ENCODE assay signal across 9 mouse cellular contexts in the genomic region with DNA sequence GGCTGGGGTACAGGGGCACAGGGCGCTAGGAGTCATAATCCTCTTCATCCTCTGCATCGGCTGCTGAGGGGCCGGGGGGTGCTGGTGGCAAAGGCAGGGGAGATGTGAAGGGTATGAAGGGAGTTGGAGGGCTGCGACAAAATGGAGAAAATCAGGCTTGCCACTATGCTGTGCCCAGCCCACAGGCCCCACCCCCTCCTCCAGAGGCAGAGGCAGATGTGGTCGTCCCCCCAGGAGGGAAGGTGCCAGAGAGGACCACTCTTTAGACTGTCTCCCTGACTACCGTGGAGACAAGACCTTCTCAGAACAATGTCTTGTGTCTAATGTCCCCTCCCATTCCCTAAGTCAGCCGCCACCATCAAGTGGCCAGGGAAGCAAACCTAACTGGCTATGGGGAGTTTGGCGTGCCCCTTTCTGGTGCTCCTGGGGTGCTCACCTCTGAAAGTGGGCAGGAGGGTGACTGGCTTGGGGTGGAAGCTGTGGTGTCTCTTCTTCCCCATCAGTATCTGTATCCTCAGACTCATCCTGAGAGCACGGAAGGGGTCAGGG. TPM values are rescaled to one million over a fixed set of nuclear protein-coding genes. Genes with fewer than 3 reads are reported as not detected.
DNase-seq lines count a peak whose midpoint lies in the region; ATAC-seq and TF ChIP-seq lines count a peak whose summit lies in the region.
"Had no signal": no experiment of that assay in that cellular context is flagged by ENCODE, and none has a peak within 500 bp of the region (broad histone marks: within the 10 kb centered on the region; RNA-seq: fewer than 3 reads in every experiment).

No protein-coding gene starts in this region.

- H3K4me3 ChIP-seq in embryonic facial prominence, embryonic 10.5 days: peak overlapping the region; percentile 89
- 0 out of 2 replicates have a peak overlapping the region, but pooled peaks have one; percentile 61 for H3K4me3 ChIP-seq in heart, postnatal 0 days (ENCODE audit: low read depth, low read length)
- no peak overlapping the region for H3K4me3 ChIP-seq in midbrain, embryonic 11.5 days (ENCODE audit: low read depth, low read length)

- H3K4me2 ChIP-seq in heart, postnatal 0 days (ENCODE audit: low read depth, low read length): peak overlapping the region; percentile 80; the same call in 1 of the 2 replicates
- H3K4me2 ChIP-seq in midbrain, embryonic 11.5 days: no peak overlapping the region

- H3K4me1 ChIP-seq in embryonic facial prominence, embryonic 10.5 days: peaks cover 36% of the 10 kb centered on the region
- H3K4me1 ChIP-seq in heart, postnatal 0 days (ENCODE audit: control insufficient read depth, insufficient read depth): peaks cover 15% of the 10 kb centered on the region
- H3K4me1 ChIP-seq in midbrain, embryonic 11.5 days (ENCODE audit: control insufficient read depth, insufficient read depth, low read length): peaks cover 20% of the 10 kb centered on the region

- no peak for TF ChIP-seq CTCF in heart, postnatal 0 days (IDR thresholded peaks at IDR 0.05; ENCODE audit: low read depth)

- peak; percentile 17 for DNase-seq in kidney, adult 9 months
- DNase-seq in kidney, adult 11 months: no peak
- no peak for DNase-seq in embryonic facial prominence, embryonic 10.5 days (ENCODE audit: low spot score)
- DNase-seq in heart, postnatal 0 days (ENCODE audit: low spot score): no peak
- peak; percentile 66 for DNase-seq in midbrain, embryonic 11.5 days (ENCODE audit: low spot score, missing footprints)
- no peak for DNase-seq in left cerebral cortex, adult 11 months (ENCODE audit: low spot score)
- DNase-seq in retina, embryonic 14.5 days (ENCODE audit: low spot score): no peak
- no peak for DNase-seq in layer of hippocampus, postnatal 25 days (ENCODE audit: extremely low spot score in 1 of 2, low spot score in 1 of 2)

- H3K36me3 ChIP-seq in embryonic facial prominence, embryonic 10.5 days (replicated peaks): peaks cover 68% of the 10 kb centered on the region
- H3K36me3 ChIP-seq in heart, postnatal 0 days (replicated peaks; ENCODE audit: control insufficient read depth, insufficient read depth, low read length): peaks cover 51% of the 10 kb centered on the region
- H3K36me3 ChIP-seq in midbrain, embryonic 11.5 days (ENCODE audit: control insufficient read depth, insufficient read depth, low read length): 0 out of 2 replicates have a peak, but pooled peaks cover 13% of the 10 kb centered on the region

- no peaks in the 10 kb centered on the region for H3K27me3 ChIP-seq in embryonic facial prominence, embryonic 10.5 days (replicated peaks; ENCODE audit: low read depth, poor library complexity, severe bottlenecking)
- no peaks in the 10 kb centered on the region for H3K27me3 ChIP-seq in heart, postnatal 0 days (ENCODE audit: control insufficient read depth, insufficient read depth, low read length)
- no peaks in the 10 kb centered on the region for H3K27me3 ChIP-seq in midbrain, embryonic 11.5 days (ENCODE audit: control insufficient read depth, insufficient read depth, low read length)

- H3K9me3 ChIP-seq in embryonic facial prominence, embryonic 10.5 days: no peaks in the 10 kb centered on the region
- no peaks in the 10 kb centered on the region for H3K9me3 ChIP-seq in heart, postnatal 0 days (replicated peaks; ENCODE audit: control insufficient read depth, low read length)
- H3K9me3 ChIP-seq in midbrain, embryonic 11.5 days (ENCODE audit: control insufficient read depth, low read length): no peaks in the 10 kb centered on the region

- 0 out of 2 replicates have a peak overlapping the region, but pooled peaks have one; percentile 97 for H3K27ac ChIP-seq in embryonic facial prominence, embryonic 10.5 days (replicated peaks)
- H3K27ac ChIP-seq in heart, postnatal 0 days (ENCODE audit: low read depth): no peak overlapping the region
- H3K27ac ChIP-seq in midbrain, embryonic 11.5 days (ENCODE audit: low read depth, low read length): no peak overlapping the region

- no peak for TF ChIP-seq EP300 in heart, postnatal 0 days (IDR thresholded peaks at IDR 0.05; ENCODE audit: low read depth)

- no peak overlapping the region for H3K9ac ChIP-seq in heart, postnatal 0 days (replicated peaks; ENCODE audit: low read depth, low read length)
- no peak overlapping the region; the same call in 1 of the 2 replicates for H3K9ac ChIP-seq in midbrain, embryonic 11.5 days (ENCODE audit: low read length)

- WGBS in embryonic facial prominence, embryonic 10.5 days: 83% methylated on average over 9 of the region's 9 CpGs
- WGBS in heart, postnatal 0 days: 78% methylated on average over 9 of the region's 9 CpGs
- 71% methylated on average over 9 of the region's 9 CpGs for WGBS in midbrain, embryonic 11.5 days

- ATAC-seq in heart, postnatal 0 days (ENCODE audit: insufficient read depth, low read depth): no peak
- no peak for ATAC-seq in midbrain, embryonic 11.5 days (ENCODE audit: low FRiP score)

RNA-seq across cellular contexts. Expression of gene Drap1, which starts 1.8 kb away (rescaled TPM):
- polyA plus RNA-seq in embryonic facial prominence, embryonic 10.5 days (2016; fragmentation: Nextera tagmentation; extraction: Ambion mirVana): 222 and 242 TPM in 2 replicates
- 169 and 171 TPM in 2 replicates for total RNA-seq in heart, postnatal 0 days (2014; rRNA removed; ENCODE audit: low replicate concordance)
- 328 and 338 TPM in 2 replicates for polyA plus RNA-seq in heart, postnatal 0 days (2015; fragmentation: Nextera tagmentation; extraction: Ambion mirVana)
- 187 and 204 TPM in 2 replicates for polyA plus RNA-seq in midbrain, embryonic 11.5 days (2014; fragmentation: Nextera tagmentation; extraction: Ambion mirVana)
- total RNA-seq in layer of hippocampus, postnatal 25 days (2021): 100 to 1,000 TPM; 278 to 311 TPM

RNA-seq across cellular contexts. Expression of gene AI837181, which starts 2.0 kb away (rescaled TPM):
- 49.5 and 55.0 TPM in 2 replicates for polyA plus RNA-seq in embryonic facial prominence, embryonic 10.5 days (2016; fragmentation: Nextera tagmentation; extraction: Ambion mirVana)
- 47.4 and 59.1 TPM in 2 replicates for total RNA-seq in heart, postnatal 0 days (2014; rRNA removed; ENCODE audit: low replicate concordance)
- polyA plus RNA-seq in heart, postnatal 0 days (2015; fragmentation: Nextera tagmentation; extraction: Ambion mirVana): 38.1 and 40.5 TPM in 2 replicates
- polyA plus RNA-seq in midbrain, embryonic 11.5 days (2014; fragmentation: Nextera tagmentation; extraction: Ambion mirVana): 31.6 and 33.1 TPM in 2 replicates
- 10 to 100 TPM; 68.2 to 71.1 TPM for total RNA-seq in layer of hippocampus, postnatal 25 days (2021)

RNA-seq across cellular contexts. Expression of gene Tsga10ip, which starts 20.6 kb away (rescaled TPM):
- 0.28 and 0.72 TPM in 2 replicates for polyA plus RNA-seq in embryonic facial prominence, embryonic 10.5 days (2016; fragmentation: Nextera tagmentation; extraction: Ambion mirVana)
- 0.31 and 3.5 TPM in 2 replicates for total RNA-seq in heart, postnatal 0 days (2014; rRNA removed; ENCODE audit: low replicate concordance)
- 2.5 and 3.5 TPM in 2 replicates for polyA plus RNA-seq in heart, postnatal 0 days (2015; fragmentation: Nextera tagmentation; extraction: Ambion mirVana)
- polyA plus RNA-seq in midbrain, embryonic 11.5 days (2014; fragmentation: Nextera tagmentation; extraction: Ambion mirVana): not detected in 2 replicates
- not detected for total RNA-seq in layer of hippocampus, postnatal 25 days (2021)
- total RNA-seq: common myeloid progenitor, adult 5-6 weeks had no signal

RNA-seq across cellular contexts. Expression of gene Fosl1, which starts 24.4 kb away (rescaled TPM):
- not detected in 2 replicates for polyA plus RNA-seq in embryonic facial prominence, embryonic 10.5 days (2016; fragmentation: Nextera tagmentation; extraction: Ambion mirVana)
- total RNA-seq in heart, postnatal 0 days (2014; rRNA removed; ENCODE audit: low replicate concordance): not detected in 2 replicates
- polyA plus RNA-seq in heart, postnatal 0 days (2015; fragmentation: Nextera tagmentation; extraction: Ambion mirVana): 0.12 TPM in 1 of 2 replicates, not detected in the other
- polyA plus RNA-seq in midbrain, embryonic 11.5 days (2014; fragmentation: Nextera tagmentation; extraction: Ambion mirVana): not detected in 2 replicates
- not detected for total RNA-seq in layer of hippocampus, postnatal 25 days (2021)

RNA-seq across cellular contexts. Expression of gene Sart1, which starts 34.5 kb away (rescaled TPM):
- 89.4 and 96.6 TPM in 2 replicates for polyA plus RNA-seq in embryonic facial prominence, embryonic 10.5 days (2016; fragmentation: Nextera tagmentation; extraction: Ambion mirVana)
- 4.4 and 39.0 TPM in 2 replicates for total RNA-seq in heart, postnatal 0 days (2014; rRNA removed; ENCODE audit: low replicate concordance)
- 26.4 and 26.9 TPM in 2 replicates for polyA plus RNA-seq in heart, postnatal 0 days (2015; fragmentation: Nextera tagmentation; extraction: Ambion mirVana)
- polyA plus RNA-seq in midbrain, embryonic 11.5 days (2014; fragmentation: Nextera tagmentation; extraction: Ambion mirVana): 74.0 and 81.0 TPM in 2 replicates
- 10 to 100 TPM; 83.7 to 99.3 TPM for total RNA-seq in layer of hippocampus, postnatal 25 days (2021)

Comparison
In these comparisons a context has a peak if more than half of its experiments do, and no peak if none do; other contexts are left out.
1. DNase-seq: peak in kidney, adult 9 months (single experiment) and midbrain, embryonic 11.5 days (single experiment); none in kidney, adult 11 months (single experiment), embryonic facial prominence, embryonic 10.5 days (single experiment), heart, postnatal 0 days (single experiment), left cerebral cortex, adult 11 months (single experiment), retina, embryonic 14.5 days (single experiment) and layer of hippocampus, postnatal 25 days (0 of 2).